Mouse (Mus musculus): ENCODE data around the gene Papss2. TPM values are rescaled to one million over a fixed set of nuclear protein-coding genes. Genes with fewer than 3 reads are reported as not detected.

The Papss2 gene
- polyA plus RNA-seq, 1 experiment from 2014 or later, result 26.6 TPM

DNA sequence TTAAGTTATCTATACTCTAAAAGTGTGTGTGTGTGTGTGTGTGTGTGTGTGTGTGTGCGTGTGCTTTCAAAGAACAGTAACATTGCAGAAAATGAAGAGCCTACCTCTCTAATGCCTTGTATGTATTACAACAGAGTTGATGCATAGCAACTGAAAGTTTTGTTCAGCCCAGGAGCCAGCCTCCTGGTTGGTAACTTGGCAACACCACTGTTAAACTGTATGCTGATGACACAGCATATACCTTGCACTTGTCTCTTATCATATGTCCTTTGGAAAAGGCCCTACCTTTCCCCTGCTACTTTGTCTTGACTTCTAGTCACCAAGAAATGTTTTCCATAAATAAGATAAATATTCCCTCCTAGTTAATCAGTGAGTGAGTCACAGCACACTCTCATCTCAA, 7.9 kb downstream of the Papss2 start:
- Histone ChIP-seq H3K36me3 (ENCODE audit: control insufficient read depth, insufficient read depth, low read length) (no peaks in the 10 kb centered on the region), H3K4me3 (ENCODE audit: low read depth, low read length) (no peak overlapping the region), H3K4me2 (ENCODE audit: low read depth, low read length) (no peak overlapping the region), H3K27me3 (replicated peaks; ENCODE audit: control insufficient read depth, insufficient read depth, low read length) (no peaks in the 10 kb centered on the region; the same call in 1 of the 2 replicates), H3K27ac (replicated peaks; ENCODE audit: low read depth, low read length) (no peak overlapping the region), H3K9me3 (ENCODE audit: control insufficient read depth, low read length) (no peaks in the 10 kb centered on the region), H3K9ac (ENCODE audit: low read depth, low read length) (no peak overlapping the region), H3K4me1 (ENCODE audit: control insufficient read depth, insufficient read depth, low read length) (peaks cover 6% of the 10 kb centered on the region; the same call in 1 of the 2 replicates)
- WGBS, result 81% methylated on average over 1 of the region's 1 CpGs
- no peak for ATAC-seq (ENCODE audit: low read depth)
- no peak for DNase-seq (ENCODE audit: low spot score)

GRCm38 (mm10) chr19:32604127-32604526, 8.5 kb downstream of the Papss2 start:
- Histone ChIP-seq H3K27ac (replicated peaks; ENCODE audit: low read depth, low read length) (no peak overlapping the region), H3K4me2 (ENCODE audit: low read depth, low read length) (no peak overlapping the region), H3K4me3 (ENCODE audit: low read depth, low read length) (no peak overlapping the region), H3K4me1 (ENCODE audit: control insufficient read depth, insufficient read depth, low read length) (peaks cover 6% of the 10 kb centered on the region; the same call in 1 of the 2 replicates), H3K36me3 (ENCODE audit: control insufficient read depth, insufficient read depth, low read length) (no peaks in the 10 kb centered on the region), H3K9ac (ENCODE audit: low read depth, low read length) (no peak overlapping the region), H3K27me3 (replicated peaks; ENCODE audit: control insufficient read depth, insufficient read depth, low read length) (no peaks in the 10 kb centered on the region; the same call in 1 of the 2 replicates), H3K9me3 (ENCODE audit: control insufficient read depth, low read length) (no peaks in the 10 kb centered on the region)
- DNase-seq (ENCODE audit: low spot score) (peak; percentile 53), ATAC-seq (ENCODE audit: low read depth) (no peak)
- 69% methylated on average over 8 of the region's 8 CpGs for WGBS

DNA sequence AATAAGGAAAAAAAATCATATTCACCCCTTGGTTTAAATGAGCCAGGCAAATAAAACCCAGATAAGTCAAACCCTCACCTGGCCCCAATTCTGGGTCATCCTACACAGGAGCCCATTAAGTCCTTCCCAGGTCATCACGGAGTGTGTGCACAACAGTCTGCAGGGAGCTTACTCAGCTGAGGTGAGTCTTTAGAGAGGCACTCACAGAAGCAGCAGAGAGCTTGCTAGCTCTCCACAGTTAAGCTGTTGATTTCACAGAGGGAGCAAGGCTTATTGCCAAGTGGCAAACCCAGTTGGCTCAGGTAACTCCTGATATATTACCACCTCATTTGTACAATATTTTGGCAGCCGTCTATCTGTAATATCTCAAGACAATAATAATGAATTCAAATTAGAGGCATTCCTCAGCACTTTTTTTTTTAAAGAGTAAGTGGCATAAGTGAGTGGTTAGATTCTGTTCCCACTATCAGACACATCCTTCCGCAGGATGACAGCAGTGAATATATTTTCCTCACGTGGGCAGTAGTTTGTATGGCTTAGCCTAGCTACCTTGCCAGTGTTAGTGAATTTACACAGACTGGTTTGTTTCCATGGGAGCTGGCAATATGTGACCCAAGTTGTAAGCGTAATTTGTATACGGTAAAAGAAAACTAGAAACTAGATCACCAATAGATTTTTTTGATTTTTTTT, 9.1 kb downstream of the Papss2 start:
- Histone ChIP-seq H3K4me2 (ENCODE audit: low read depth, low read length) (no peak overlapping the region), H3K4me1 (ENCODE audit: control insufficient read depth, insufficient read depth, low read length) (peaks cover 6% of the 10 kb centered on the region; the same call in 1 of the 2 replicates), H3K27me3 (replicated peaks; ENCODE audit: control insufficient read depth, insufficient read depth, low read length) (no peaks in the 10 kb centered on the region; the same call in 1 of the 2 replicates), H3K9ac (ENCODE audit: low read depth, low read length) (no peak overlapping the region), H3K36me3 (ENCODE audit: control insufficient read depth, insufficient read depth, low read length) (no peaks in the 10 kb centered on the region), H3K27ac (replicated peaks; ENCODE audit: low read depth, low read length) (no peak overlapping the region), H3K9me3 (ENCODE audit: control insufficient read depth, low read length) (no peaks in the 10 kb centered on the region), H3K4me3 (ENCODE audit: low read depth, low read length) (no peak overlapping the region)
- 73% methylated on average over 6 of the region's 6 CpGs for WGBS
- DNase-seq (ENCODE audit: low spot score), result peak; percentile 51
- ATAC-seq (ENCODE audit: low read depth), result peak; percentile 53; the same call in 1 of the 2 replicates

GRCm38 (mm10) chr19:32606227-32606827, 10.7 kb downstream of the Papss2 start:
- Histone ChIP-seq H3K27ac (replicated peaks; ENCODE audit: low read depth, low read length) (0 out of 2 replicates have a peak overlapping the region, but pooled peaks have one; percentile 44), H3K9ac (ENCODE audit: low read depth, low read length) (no peak overlapping the region), H3K4me1 (ENCODE audit: control insufficient read depth, insufficient read depth, low read length) (peaks cover 6% of the 10 kb centered on the region; the same call in 1 of the 2 replicates), H3K9me3 (ENCODE audit: control insufficient read depth, low read length) (no peaks in the 10 kb centered on the region), H3K36me3 (ENCODE audit: control insufficient read depth, insufficient read depth, low read length) (no peaks in the 10 kb centered on the region), H3K4me2 (ENCODE audit: low read depth, low read length) (no peak overlapping the region), H3K4me3 (ENCODE audit: low read depth, low read length) (no peak overlapping the region), H3K27me3 (replicated peaks; ENCODE audit: control insufficient read depth, insufficient read depth, low read length) (no peaks in the 10 kb centered on the region)
- DNase-seq (ENCODE audit: low spot score) (peak; percentile 45), ATAC-seq (ENCODE audit: low read depth) (peak; percentile 33; the same call in 1 of the 2 replicates)
- 52% methylated on average over 4 of the region's 4 CpGs for WGBS

DNA sequence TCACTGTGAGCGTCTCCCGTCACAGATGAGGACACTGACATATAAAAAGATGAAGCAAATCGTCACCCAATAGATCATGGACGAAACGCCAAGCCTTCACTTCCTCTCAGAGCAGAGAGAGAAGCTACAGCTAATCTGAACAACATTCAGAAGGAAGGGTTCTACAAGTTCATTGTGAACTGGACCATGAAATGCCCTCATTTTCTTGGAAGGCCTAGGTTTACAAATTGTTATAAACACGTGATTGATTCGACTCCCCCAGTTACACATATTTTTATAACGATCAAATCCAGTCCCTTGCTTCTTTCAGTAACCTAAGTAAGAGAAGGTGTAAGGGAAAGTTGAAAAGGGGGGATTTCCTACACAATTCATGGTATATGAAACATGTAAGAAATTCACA, 11.4 kb downstream of the Papss2 start:
- Histone ChIP-seq H3K27ac (replicated peaks; ENCODE audit: low read depth, low read length) (0 out of 2 replicates have a peak overlapping the region, but pooled peaks have one; percentile 34), H3K9ac (ENCODE audit: low read depth, low read length) (no peak overlapping the region), H3K9me3 (ENCODE audit: control insufficient read depth, low read length) (no peaks in the 10 kb centered on the region)

GRCm38 (mm10) chr19:32611386-32612092, 15.9 kb downstream of the Papss2 start:
- H3K4me1 ChIP-seq (ENCODE audit: control insufficient read depth, insufficient read depth, low read length), result peaks cover 4% of the 10 kb centered on the region; the same call in 1 of the 2 replicates
- H3K9ac ChIP-seq (ENCODE audit: low read depth, low read length), result no peak overlapping the region
- DNase-seq (ENCODE audit: low spot score), result no peak
- no peaks in the 10 kb centered on the region for H3K27me3 ChIP-seq (replicated peaks; ENCODE audit: control insufficient read depth, insufficient read depth, low read length)
- no peak for ATAC-seq (ENCODE audit: low read depth)
- H3K36me3 ChIP-seq (ENCODE audit: control insufficient read depth, insufficient read depth, low read length), result no peaks in the 10 kb centered on the region
- no peak overlapping the region for H3K4me3 ChIP-seq (ENCODE audit: low read depth, low read length)
- H3K9me3 ChIP-seq (ENCODE audit: control insufficient read depth, low read length), result no peaks in the 10 kb centered on the region
- WGBS, result 89% methylated on average over 9 of the region's 9 CpGs
- no peak overlapping the region for H3K4me2 ChIP-seq (ENCODE audit: low read depth, low read length)
- H3K27ac ChIP-seq (replicated peaks; ENCODE audit: low read depth, low read length), result no peak overlapping the region

More for the DNA sequence above, 11.4 kb downstream of the Papss2 start:
- no peak overlapping the region for H3K4me2 ChIP-seq (ENCODE audit: low read depth, low read length)
- no peak for DNase-seq (ENCODE audit: low spot score)
- ATAC-seq (ENCODE audit: low read depth), result no peak
- no peaks in the 10 kb centered on the region for H3K36me3 ChIP-seq (ENCODE audit: control insufficient read depth, insufficient read depth, low read length)
- H3K27me3 ChIP-seq (replicated peaks; ENCODE audit: control insufficient read depth, insufficient read depth, low read length), result no peaks in the 10 kb centered on the region
- 78% methylated on average over 8 of the region's 8 CpGs for WGBS
- no peak overlapping the region for H3K4me3 ChIP-seq (ENCODE audit: low read depth, low read length)
- H3K4me1 ChIP-seq (ENCODE audit: control insufficient read depth, insufficient read depth, low read length), result peaks cover 6% of the 10 kb centered on the region; the same call in 1 of the 2 replicates

DNA sequence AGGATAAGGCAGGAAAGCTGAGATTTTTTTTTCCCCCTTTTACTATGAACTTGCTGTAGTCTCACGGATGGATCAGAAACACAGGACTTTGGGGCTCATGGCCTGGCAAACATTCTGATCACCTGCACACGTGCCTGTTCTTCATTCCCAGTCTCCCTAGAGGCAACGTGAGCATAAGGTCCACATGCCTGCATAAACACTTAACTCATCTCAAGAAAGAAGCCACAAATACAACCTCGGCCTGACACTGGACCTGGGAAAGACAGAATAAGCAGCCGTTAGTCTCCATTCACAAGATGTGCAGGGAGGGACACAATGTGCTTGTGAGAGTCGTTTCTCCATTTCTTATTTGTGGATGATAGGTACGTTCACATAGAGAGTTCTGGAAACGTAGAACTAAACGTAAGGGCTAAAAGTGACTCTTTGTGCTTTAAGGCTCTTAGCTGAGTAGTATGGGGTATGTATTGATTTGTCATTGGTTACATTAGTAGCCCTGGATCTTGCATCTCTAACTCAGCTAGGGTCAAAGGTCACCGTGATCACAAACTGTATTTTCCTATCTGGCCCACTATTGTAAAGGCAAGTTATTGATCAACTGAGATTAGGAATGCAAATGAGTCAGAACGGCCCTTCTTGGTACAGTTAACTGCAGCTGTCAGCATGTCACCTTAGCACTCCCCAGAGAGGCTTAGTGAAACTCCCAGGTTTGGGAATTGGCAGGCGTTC, 18.6 kb downstream of the Papss2 start:
- 71% methylated on average over 12 of the region's 12 CpGs for WGBS
- no peaks in the 10 kb centered on the region for H3K4me1 ChIP-seq (ENCODE audit: control insufficient read depth, insufficient read depth, low read length)
- peak overlapping the region; percentile 28; the same call in 1 of the 2 replicates for H3K27ac ChIP-seq (replicated peaks; ENCODE audit: low read depth, low read length)

GRCm38 (mm10) chr19:32614772-32615099, 19.1 kb downstream of the Papss2 start:
- H3K27me3 ChIP-seq (replicated peaks; ENCODE audit: control insufficient read depth, insufficient read depth, low read length), result no peaks in the 10 kb centered on the region

More for the DNA sequence above, 18.6 kb downstream of the Papss2 start:
- no peak for DNase-seq (ENCODE audit: low spot score)
- H3K27me3 ChIP-seq (replicated peaks; ENCODE audit: control insufficient read depth, insufficient read depth, low read length), result no peaks in the 10 kb centered on the region
- ATAC-seq (ENCODE audit: low read depth), result no peak
- no peaks in the 10 kb centered on the region for H3K9me3 ChIP-seq (ENCODE audit: control insufficient read depth, low read length)
- H3K36me3 ChIP-seq (ENCODE audit: control insufficient read depth, insufficient read depth, low read length), result no peaks in the 10 kb centered on the region
- no peak overlapping the region for H3K9ac ChIP-seq (ENCODE audit: low read depth, low read length)
- H3K4me2 ChIP-seq (ENCODE audit: low read depth, low read length), result no peak overlapping the region
- no peak overlapping the region for H3K4me3 ChIP-seq (ENCODE audit: low read depth, low read length)

More at GRCm38 (mm10) chr19:32614772-32615099, 19.1 kb downstream of the Papss2 start:
- Histone ChIP-seq H3K9ac (ENCODE audit: low read depth, low read length) (no peak overlapping the region), H3K27ac (replicated peaks; ENCODE audit: low read depth, low read length) (no peak overlapping the region), H3K4me1 (ENCODE audit: control insufficient read depth, insufficient read depth, low read length) (no peaks in the 10 kb centered on the region), H3K36me3 (ENCODE audit: control insufficient read depth, insufficient read depth, low read length) (no peaks in the 10 kb centered on the region), H3K9me3 (ENCODE audit: control insufficient read depth, low read length) (no peaks in the 10 kb centered on the region), H3K4me2 (ENCODE audit: low read depth, low read length) (no peak overlapping the region), H3K4me3 (ENCODE audit: low read depth, low read length) (no peak overlapping the region)
- no peak; the same call in 1 of the 2 replicates for ATAC-seq (ENCODE audit: low read depth)
- DNase-seq (ENCODE audit: low spot score), result no peak
- 77% methylated on average over 2 of the region's 2 CpGs for WGBS
